Mouse (Mus musculus) liver, postnatal 0 days (tissue): ENCODE measurements at regions not wholly inside any gene's neighbourhood (a gene's known extent, or its start where the extent isn't known, plus 50 kb on each side); places are given as distances from the start of the nearest gene placed in this dataset.

ENCODE experiments used
- ATAC-seq: fragments of 200-750 bp; cut with Nextera tagmentation; 2 replicates; pipeline ENCODE4 v1.8.0; 2017; ENCODE audit warnings: mild to moderate bottlenecking, moderate library complexity
- DNase-seq: peaks from one replicate; pipeline ENCODE4 v3.0.0-alpha.2; 2016
- H3K27ac ChIP-seq: fragments of 300-500 bp; sonication (generic); 2 replicates; pipeline ENCODE4 v1.5.1; 2014; ENCODE audit warnings: antibody characterized with exemption, moderate library complexity, mild to moderate bottlenecking, low read depth
- H3K27me3 ChIP-seq: fragments of 300-500 bp; sonication (generic); 2 replicates; pipeline ENCODE4 v1.6.1; 2014; ENCODE audit warnings: low read length, control low read depth, mixed read lengths; ENCODE audit not compliant: insufficient read depth
- H3K36me3 ChIP-seq: fragments of 300-500 bp; sonication (generic); replicated peaks from 2 replicates; pipeline ENCODE4 v1.6.1; 2014; ENCODE audit warnings: mild to moderate bottlenecking, control low read depth, low read length, moderate library complexity, mixed read lengths; ENCODE audit not compliant: insufficient read depth
- H3K4me1 ChIP-seq: fragments of 300-500 bp; sonication (generic); 2 replicates; pipeline ENCODE4 v1.6.1; 2014; ENCODE audit warnings: antibody characterized with exemption, mild to moderate bottlenecking, control low read depth; ENCODE audit not compliant: insufficient read depth
- H3K4me2 ChIP-seq: fragments of 300-500 bp; sonication (generic); 2 replicates; pipeline ENCODE4 v1.6.1; 2014; ENCODE audit warnings: low read depth, mild to moderate bottlenecking, low read length, moderate library complexity, mixed read lengths
- H3K4me3 ChIP-seq: fragments of 300-500 bp; sonication (generic); 2 replicates; pipeline ENCODE4 v1.5.1; 2014; ENCODE audit warnings: low read depth, low read length
- H3K9ac ChIP-seq: fragments of 300-500 bp; sonication (generic); replicated peaks from 2 replicates; pipeline ENCODE4 v1.6.1; 2014; ENCODE audit warnings: mild to moderate bottlenecking, moderate library complexity
- H3K9me3 ChIP-seq: fragments of 300-500 bp; sonication (generic); 2 replicates; pipeline ENCODE4 v1.6.1; 2016; ENCODE audit warnings: mild to moderate bottlenecking, control low read depth, low read length, mixed read lengths
- CTCF ChIP-seq: sonication (generic); IDR thresholded peaks from 2 replicates; pipeline ENCODE4 v1.5.1; 2016; ENCODE audit warnings: antibody characterized with exemption, low read depth
- EP300 ChIP-seq: IDR thresholded peaks from 2 replicates; pipeline ENCODE4 v1.6.1; 2016; ENCODE audit warnings: antibody characterized with exemption, low read depth, mild to moderate bottlenecking
- WGBS: fragments of 180-500 bp; shearing (Covaris S2); extraction: QIAGEN DNeasy Blood & Tissue Kit; methylation state at CpG from one replicate; pipeline ENCODE4 v1.1.7; 2014; ENCODE audit not compliant: insufficient replicate concordance; 5-methylcytosine and 5-hydroxymethylcytosine counted together

GRCm38 (mm10) chr4:131254691-131255090 is 310.5 kb downstream of the Matn1 start:
- no peak for ATAC-seq
- H3K4me1 ChIP-seq: no peaks in the 10 kb centered on the region
- H3K27me3 ChIP-seq: peaks cover 8% of the 10 kb centered on the region; the same call in 1 of the 2 replicates
- TF ChIP-seq CTCF (peak; percentile 52), EP300 (no peak)
- no peak overlapping the region for H3K9ac ChIP-seq
- H3K9me3 ChIP-seq: no peaks in the 10 kb centered on the region
- no peak overlapping the region for H3K4me3 ChIP-seq
- H3K36me3 ChIP-seq: no peaks in the 10 kb centered on the region
- no peak overlapping the region for H3K27ac ChIP-seq
- H3K4me2 ChIP-seq: no peak overlapping the region
- 34% methylated on average over 6 of the region's 6 CpGs for WGBS
- no peak for DNase-seq

GRCm38 (mm10) chr4:131261236-131261635 is 317.1 kb downstream of the Matn1 start:
- no peak for DNase-seq
- H3K36me3 ChIP-seq: no peaks in the 10 kb centered on the region
- no peak for ATAC-seq
- H3K4me1 ChIP-seq: no peaks in the 10 kb centered on the region
- TF ChIP-seq EP300: no peak
- no peak for TF ChIP-seq CTCF
- H3K4me3 ChIP-seq: no peak overlapping the region
- no peaks in the 10 kb centered on the region for H3K9me3 ChIP-seq
- H3K27ac ChIP-seq: no peak overlapping the region
- WGBS: 33% methylated on average over 2 of the region's 2 CpGs
- no peaks in the 10 kb centered on the region for H3K27me3 ChIP-seq
- H3K4me2 ChIP-seq: no peak overlapping the region
- H3K9ac ChIP-seq: no peak overlapping the region

- Histone ChIP-seq H3K27ac (no peak overlapping the region), H3K9ac (no peak overlapping the region), H3K4me2 (no peak overlapping the region), H3K4me3 (no peak overlapping the region), H3K9me3 (no peaks in the 10 kb centered on the region), H3K27me3 (no peaks in the 10 kb centered on the region), H3K36me3 (no peaks in the 10 kb centered on the region), H3K4me1 (no peaks in the 10 kb centered on the region)
- 60% methylated on average over 6 of the region's 6 CpGs for WGBS
- TF ChIP-seq CTCF: no peak
- TF ChIP-seq EP300: no peak
- ATAC-seq: no peak
- no peak for DNase-seq
These were observed 318.7 kb downstream of the Matn1 start for GRCm38 (mm10) chr4:131262909-131263308.

- Histone ChIP-seq H3K27ac (no peak overlapping the region), H3K27me3 (no peaks in the 10 kb centered on the region), H3K4me3 (no peak overlapping the region), H3K4me2 (no peak overlapping the region), H3K9me3 (no peaks in the 10 kb centered on the region), H3K36me3 (no peaks in the 10 kb centered on the region), H3K4me1 (no peaks in the 10 kb centered on the region), H3K9ac (no peak overlapping the region)
- TF ChIP-seq CTCF: no peak
- no peak for TF ChIP-seq EP300
- DNase-seq (no peak), ATAC-seq (no peak)
- WGBS: 14% methylated on average over 9 of the region's 9 CpGs
These were observed 322.6 kb downstream of the Matn1 start for GRCm38 (mm10) chr4:131266764-131267163.

- ATAC-seq: no peak
- Histone ChIP-seq H3K4me1 (no peaks in the 10 kb centered on the region), H3K27ac (no peak overlapping the region), H3K36me3 (no peaks in the 10 kb centered on the region), H3K4me3 (no peak overlapping the region), H3K27me3 (no peaks in the 10 kb centered on the region), H3K4me2 (no peak overlapping the region), H3K9me3 (no peaks in the 10 kb centered on the region), H3K9ac (no peak overlapping the region)
- TF ChIP-seq CTCF: no peak
- no peak for TF ChIP-seq EP300
- no peak for DNase-seq
- WGBS: 54% methylated on average over 10 of the region's 10 CpGs
These were observed 323.6 kb downstream of the Matn1 start for GRCm38 (mm10) chr4:131267760-131268159.

- no peaks in the 10 kb centered on the region for H3K27me3 ChIP-seq
- H3K4me1 ChIP-seq: no peaks in the 10 kb centered on the region
- no peak overlapping the region for H3K27ac ChIP-seq
- DNase-seq (no peak), ATAC-seq (no peak)
- no peaks in the 10 kb centered on the region for H3K36me3 ChIP-seq
- no peak overlapping the region for H3K9ac ChIP-seq
- H3K4me3 ChIP-seq: no peak overlapping the region
- H3K4me2 ChIP-seq: no peak overlapping the region
- WGBS: 25% methylated on average over 7 of the region's 7 CpGs
- peak; percentile 25; the same call in 1 of the 2 replicates for TF ChIP-seq CTCF
- no peak for TF ChIP-seq EP300
- no peaks in the 10 kb centered on the region for H3K9me3 ChIP-seq
These were observed 326.0 kb downstream of the Matn1 start for GRCm38 (mm10) chr4:131270192-131270591.

- TF ChIP-seq EP300: no peak
- no peak for TF ChIP-seq CTCF
These were observed 327.9 kb downstream of the Matn1 start for GRCm38 (mm10) chr4:131272060-131272459.

More at GRCm38 (mm10) chr4:131272060-131272459, 327.9 kb downstream of the Matn1 start:
- Histone ChIP-seq H3K4me2 (no peak overlapping the region), H3K4me3 (no peak overlapping the region), H3K27ac (no peak overlapping the region), H3K27me3 (no peaks in the 10 kb centered on the region), H3K4me1 (no peaks in the 10 kb centered on the region), H3K9me3 (no peaks in the 10 kb centered on the region), H3K9ac (no peak overlapping the region), H3K36me3 (no peaks in the 10 kb centered on the region)
- no peak for DNase-seq
- ATAC-seq: no peak
- 38% methylated on average over 7 of the region's 7 CpGs for WGBS
